Mouse (Mus musculus): ENCODE measurements at regions not wholly inside any gene's neighbourhood (a gene's known extent, or its start where the extent isn't known, plus 50 kb on each side); places are given as distances from the start of the nearest gene placed in this dataset.

- no peak for TF ChIP-seq ETS1 (conservative IDR thresholded peaks at IDR 0.05; ENCODE audit: low read depth, low read length)
- TF ChIP-seq CTCF (conservative IDR thresholded peaks at IDR 0.05 in 1 of 2, IDR thresholded peaks at IDR 0.05 in 1 of 2; ENCODE audit: low read depth in 2 of 2, low read length in 2 of 2) = no peak
- no peak for TF ChIP-seq POLR2A (IDR thresholded peaks at IDR 0.05; ENCODE audit: low read depth, low read length)
- no peak for TF ChIP-seq EP300 (IDR thresholded peaks at IDR 0.05; ENCODE audit: low read length)
- no peak for TF ChIP-seq UBTF (IDR thresholded peaks at IDR 0.05; ENCODE audit: low read depth, low read length)
- no peak for TF ChIP-seq TBP (conservative IDR thresholded peaks at IDR 0.05; ENCODE audit: low read depth, low read length)
- no peak for TF ChIP-seq ELF1 (IDR thresholded peaks at IDR 0.05; ENCODE audit: low read depth, low read length)
- no peak for TF ChIP-seq SMC3 (IDR thresholded peaks at IDR 0.05; ENCODE audit: low read depth, low read length)
- TF ChIP-seq JUND (conservative IDR thresholded peaks at IDR 0.05; ENCODE audit: low read depth, low read length) = no peak
Measured at GRCm38 (mm10) chr16:29734738-29735250, 155.7 kb downstream of the Opa1 start.

All from CH12.LX (cell line).